Mouse (Mus musculus) retina, postnatal 7 days (tissue): ENCODE data around the gene Frmd4a.
A peak's percentile ranks its signal among the peaks of the same experiment; 100 is the strongest.

Experiments used
- DNase-seq: peaks from one replicate; pipeline ENCODE4 v3.0.0-alpha.2; 2012; ENCODE audit warnings: low read depth, low spot score

Gene Frmd4a

DNA sequence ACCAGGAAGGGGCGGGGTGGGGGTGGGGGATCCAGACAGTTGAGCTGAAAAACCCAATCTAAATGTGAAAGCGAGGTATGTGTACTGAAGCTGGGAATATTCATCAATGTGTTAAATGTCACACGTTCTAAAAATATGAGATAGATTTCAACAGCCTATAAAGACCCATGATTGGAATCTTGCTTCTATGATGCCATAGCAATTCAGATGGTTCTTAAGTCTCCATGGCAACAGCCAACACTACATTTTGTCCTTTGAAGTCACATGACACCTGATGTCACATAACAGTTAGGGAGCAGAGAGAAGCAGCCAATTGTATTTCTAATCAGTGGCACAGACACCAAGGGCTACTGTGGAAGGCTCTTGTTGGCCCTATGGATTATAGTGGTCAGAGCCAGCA, 120.0 kb downstream of the Frmd4a start:
- DNase-seq = no peak

DNA sequence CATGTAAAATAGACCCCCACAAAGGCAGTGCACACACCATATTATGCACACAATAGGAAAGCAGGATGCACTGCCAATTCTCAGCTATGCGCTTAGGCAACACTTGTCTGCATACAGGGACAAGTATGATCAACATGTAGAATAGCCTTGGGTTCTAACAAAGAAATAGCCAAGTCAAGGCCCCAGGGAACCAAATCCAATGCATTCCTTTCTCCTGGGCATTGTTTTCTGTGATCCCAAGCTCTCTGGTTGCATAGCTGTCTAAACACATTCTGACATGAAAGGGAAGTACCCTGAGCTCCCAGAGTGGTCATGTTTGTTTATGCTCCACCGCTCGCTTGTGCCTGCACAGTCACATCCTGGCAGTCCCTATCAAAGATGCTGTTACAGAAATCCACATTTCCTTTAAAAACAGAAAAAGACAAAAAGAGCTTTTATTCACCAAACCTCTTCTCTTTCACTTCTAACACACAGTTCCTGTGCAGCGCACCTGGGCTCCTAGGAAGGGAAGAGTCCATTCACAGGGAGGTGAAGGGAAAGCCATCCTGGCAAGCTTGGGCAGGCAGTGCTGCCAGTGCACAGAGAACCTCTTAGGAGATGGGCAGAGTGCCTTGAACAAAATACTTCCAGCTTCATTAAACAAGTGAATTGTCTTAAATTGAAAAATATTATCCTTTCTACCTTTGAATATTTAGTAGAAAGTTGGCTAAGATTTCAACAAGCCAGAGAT, 124.9 kb downstream of the Frmd4a start:
- no peak for DNase-seq

DNA sequence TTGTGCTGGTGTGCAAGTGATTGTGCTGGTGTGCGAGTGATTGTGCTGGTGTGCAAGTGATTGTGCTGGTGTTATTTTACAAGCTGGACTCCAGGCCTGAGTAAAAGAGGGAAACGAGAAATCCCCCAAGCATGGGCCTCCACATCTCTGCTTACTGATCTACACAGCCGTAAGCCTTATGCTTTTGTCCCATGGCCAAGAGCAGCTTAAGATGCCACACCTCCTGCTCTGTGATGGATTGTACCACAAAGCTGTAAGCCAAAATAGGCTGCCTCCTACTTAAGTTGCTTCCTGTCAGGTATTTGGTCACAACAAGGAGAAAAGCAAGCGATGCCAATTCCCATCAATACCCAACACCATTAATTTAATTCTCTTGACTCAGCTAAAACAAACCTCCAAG, 126.9 kb downstream of the Frmd4a start:
- DNase-seq = no peak

DNA sequence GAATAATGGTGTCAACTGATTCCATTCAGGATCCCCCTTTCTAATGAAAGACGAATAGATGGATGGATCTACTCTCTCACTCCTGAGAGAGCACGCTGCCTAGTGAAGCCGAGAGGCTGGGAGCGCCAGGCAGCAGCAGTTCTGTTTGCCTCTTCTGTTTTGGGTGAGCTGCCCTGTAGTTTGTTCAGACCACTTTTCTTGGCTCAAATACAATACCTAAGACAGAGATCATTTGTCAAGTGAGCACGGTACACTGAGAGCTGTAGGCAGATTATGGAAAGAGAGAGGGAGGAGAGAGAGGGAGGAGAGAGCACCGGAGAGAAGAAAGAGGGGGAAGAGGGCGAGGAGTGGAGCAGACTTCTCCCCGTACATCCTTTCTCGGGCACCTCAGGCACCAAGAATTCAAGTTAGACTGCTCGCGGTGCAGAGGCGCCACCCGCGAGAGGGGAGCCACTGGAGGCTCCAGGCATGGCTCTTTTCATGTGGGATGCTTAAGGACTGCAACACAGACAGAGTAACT, 135.1 kb downstream of the Frmd4a start:
- no peak for DNase-seq

DNA sequence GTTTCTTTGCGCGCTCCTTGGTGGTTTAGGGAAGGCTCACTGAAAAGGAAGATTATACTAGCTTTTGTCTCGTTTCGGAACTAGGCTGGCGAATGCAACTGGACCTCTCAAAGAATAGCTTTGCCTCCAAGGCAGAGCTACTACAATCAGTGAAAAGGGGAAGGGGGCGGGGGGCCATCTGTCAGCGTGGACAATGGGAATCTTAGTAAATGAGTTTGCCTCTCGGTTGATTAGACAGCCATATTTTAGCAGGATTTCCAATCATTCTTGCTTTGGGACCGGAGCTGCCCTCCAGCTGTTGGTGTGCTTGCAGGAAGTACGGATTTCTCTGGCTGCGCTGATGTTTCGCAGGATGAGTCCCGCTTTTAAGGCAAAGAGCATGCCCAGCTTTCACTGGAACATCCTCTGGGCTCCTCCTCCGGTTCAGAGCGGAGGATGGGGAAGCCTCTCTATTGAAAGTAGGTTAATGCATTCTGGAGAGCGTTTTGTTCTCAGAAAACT, 135.7 kb downstream of the Frmd4a start:
- peak; percentile 32 for DNase-seq

DNA sequence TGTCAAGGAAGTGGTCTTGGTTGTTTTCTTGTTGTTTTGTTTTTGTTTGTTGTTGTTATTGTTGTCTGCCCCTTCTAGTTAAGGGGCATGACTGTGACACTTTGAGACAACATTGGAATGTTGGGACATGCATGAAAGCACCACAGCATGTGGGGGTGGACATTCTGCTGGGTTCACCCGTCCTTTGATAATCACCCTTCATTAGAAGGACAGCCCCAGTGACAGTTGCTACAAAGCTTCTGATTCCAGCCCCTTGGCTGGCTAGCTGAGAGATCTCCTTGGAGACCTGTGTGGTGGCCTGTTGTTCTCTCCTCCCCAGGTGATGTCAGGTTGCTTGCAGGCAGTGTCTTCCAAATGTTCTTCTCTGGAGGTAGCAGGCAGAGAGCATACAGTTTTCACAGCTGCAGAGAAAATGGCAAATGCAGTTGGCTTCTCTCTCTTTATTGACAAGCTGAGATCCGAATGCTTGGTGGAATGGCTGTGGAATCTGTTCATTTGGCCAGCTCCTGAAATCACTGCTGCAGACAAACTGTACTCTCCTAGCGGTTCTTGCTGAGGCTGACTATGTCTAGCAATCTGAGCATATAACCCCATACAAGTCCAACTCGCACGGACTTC, 136.6 kb downstream of the Frmd4a start:
- DNase-seq = no peak

DNA sequence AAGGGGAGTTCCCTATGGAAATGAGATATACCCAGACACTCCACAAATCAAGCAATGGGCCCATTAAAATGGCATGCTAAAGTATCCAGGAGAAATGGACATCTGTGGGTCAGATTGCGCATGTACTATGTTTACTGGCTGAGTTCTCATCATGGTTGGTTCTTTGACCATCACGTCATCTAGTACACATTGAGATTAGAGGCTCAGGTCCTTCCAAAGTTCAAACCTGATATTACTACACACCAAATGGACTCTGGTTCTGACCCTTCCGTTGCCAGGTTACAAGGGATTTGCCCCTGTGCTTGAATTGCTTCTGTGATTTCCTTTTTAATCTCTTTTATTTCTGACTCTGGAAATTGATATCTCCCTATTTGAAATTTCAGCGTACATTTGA, 137.1 kb downstream of the Frmd4a start:
- no peak for DNase-seq

DNA sequence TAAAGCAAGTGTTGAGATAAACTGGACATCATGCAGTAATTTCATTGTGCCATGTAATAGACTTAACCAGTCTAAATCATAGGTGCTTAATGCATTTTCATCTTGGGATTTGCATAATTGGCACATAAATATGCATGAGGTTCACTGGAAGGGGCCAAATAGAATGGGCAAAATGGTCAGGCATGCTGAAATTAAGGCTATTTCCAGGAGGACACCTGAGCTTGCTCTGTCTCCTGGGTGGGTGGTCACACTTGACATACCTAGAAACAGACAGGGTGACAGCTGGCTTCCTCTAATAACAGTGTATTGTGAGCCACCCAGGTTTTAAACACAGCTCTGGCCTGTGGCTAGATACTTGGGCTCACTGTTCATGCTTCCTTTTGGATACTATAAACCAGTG, 137.9 kb downstream of the Frmd4a start:
- no peak for DNase-seq

DNA sequence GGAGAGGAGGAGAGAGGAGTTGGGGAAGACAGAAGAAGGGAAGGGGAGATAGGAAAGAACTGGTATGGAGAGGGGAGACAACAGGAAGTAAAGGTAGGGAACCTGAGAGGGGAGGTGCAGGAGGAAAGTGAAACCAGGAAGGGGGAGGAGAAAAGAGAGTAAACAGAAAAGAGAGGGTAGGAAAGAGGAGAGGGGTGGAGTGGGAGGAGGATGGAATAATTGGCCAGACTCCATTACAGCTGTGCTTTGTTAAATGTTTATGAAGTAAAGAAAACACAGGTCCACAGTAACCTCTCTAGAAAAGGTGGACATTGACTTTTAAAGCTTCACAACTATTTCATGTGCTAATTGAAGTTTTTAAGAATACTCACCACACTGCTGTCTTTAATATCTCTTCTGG, 139.0 kb downstream of the Frmd4a start:
- DNase-seq = no peak

DNA sequence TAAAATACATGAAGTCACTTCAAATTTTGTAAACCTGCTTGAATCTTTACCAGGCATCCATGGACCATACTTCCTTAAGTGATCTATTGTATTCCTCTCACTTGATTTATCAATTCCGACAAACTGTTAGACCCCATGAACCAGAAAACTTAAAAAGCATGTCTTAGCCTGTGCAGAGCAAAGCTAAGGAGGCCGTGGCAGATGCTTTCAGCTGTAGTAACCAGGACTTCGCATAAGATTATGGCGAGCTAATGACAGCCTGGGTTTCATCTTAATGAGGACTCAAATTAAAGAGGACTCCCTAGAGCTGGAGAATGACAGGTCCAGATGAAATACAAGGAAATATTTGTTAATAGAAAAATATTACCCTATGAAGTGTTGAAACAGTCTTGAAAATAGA, 139.9 kb downstream of the Frmd4a start:
- DNase-seq = no peak

DNA sequence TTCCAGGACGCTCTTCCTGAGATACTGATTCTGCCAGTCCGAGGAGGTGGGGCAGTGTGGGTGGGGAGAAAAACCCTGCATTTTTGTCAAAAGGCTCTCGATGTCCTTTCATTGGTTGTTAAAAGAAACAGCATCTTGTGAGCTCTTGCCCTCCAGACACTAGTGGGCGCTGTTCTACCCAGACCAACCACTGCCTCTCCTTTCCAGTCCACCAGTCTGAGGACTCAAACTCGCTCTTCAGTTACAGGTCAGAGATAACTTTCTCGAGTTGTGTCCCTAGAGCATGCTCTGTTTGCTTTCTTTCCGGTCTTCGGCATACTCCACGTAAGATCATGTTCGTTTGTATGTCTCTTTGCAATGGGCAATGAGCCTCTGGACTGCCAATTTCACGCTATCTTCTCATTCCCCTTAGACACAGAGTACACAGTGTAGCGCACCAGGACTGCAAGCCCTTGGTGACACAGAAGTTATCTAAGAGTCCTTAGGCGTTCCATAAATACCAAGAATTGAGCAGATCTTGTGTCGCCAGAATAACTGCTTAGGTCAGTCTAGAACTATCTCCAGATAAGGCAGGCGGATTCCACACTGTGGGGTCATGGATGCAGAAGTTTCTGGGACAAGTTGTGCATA, 142.2 kb downstream of the Frmd4a start:
- DNase-seq = no peak

DNA sequence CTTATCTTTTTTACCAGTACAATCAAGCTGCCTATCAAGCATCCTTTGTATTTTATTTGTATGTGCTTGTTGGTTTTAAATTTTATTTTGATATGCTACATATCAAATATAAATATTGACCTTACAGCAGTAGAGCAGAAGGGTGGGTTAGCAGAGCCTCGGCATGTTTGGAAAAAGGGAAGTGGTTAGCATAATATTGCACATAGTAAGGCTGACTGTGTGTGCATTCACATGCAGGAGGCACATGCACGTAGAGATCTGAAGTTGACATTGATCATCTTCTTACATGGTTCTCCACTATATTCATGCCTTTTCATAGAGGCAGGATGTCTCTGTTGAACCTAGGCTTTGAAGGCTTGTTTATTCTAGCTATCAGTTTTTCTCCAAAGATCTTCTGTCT, 148.7 kb downstream of the Frmd4a start:
- DNase-seq = no peak

DNA sequence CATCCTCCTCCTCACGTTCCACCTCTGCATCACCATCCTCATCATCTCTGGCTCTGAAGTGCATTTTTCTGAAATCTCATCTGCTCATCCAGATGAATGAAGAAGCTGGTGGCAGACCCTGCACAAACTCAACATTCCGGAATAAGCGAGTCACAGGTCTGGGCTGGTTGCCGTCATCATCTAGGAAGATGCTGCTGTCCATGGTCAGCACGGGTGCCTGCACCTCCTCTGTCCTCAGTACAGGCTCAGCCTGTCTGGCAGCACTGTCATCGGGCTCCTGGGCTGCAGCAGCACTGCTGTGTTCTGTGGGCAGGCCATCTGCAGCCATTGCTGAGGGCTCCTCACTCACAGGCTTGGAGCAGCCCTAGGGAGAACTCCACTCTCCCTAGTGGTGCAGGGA, 149.6 kb downstream of the Frmd4a start:
- no peak for DNase-seq

DNA sequence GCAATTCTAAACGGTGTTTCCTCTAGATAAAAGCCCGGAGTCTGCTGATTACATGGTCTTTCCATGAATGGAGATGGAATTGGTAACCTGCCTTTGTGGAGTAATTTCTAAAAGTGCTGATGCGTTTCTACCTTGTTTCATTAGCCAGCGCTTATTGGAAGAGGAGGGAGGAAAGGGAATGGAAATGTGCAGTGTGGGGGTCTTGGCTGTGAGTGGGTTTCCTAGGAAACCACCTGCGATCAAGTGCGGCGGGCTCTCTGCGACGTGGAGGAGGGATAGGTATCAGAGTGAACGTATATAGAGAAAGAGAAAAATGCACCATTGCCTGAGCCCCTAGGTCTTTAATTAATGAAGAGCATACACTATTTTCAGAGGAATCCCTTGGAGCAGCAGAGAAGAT, 152.2 kb downstream of the Frmd4a start:
- DNase-seq = no peak

DNA sequence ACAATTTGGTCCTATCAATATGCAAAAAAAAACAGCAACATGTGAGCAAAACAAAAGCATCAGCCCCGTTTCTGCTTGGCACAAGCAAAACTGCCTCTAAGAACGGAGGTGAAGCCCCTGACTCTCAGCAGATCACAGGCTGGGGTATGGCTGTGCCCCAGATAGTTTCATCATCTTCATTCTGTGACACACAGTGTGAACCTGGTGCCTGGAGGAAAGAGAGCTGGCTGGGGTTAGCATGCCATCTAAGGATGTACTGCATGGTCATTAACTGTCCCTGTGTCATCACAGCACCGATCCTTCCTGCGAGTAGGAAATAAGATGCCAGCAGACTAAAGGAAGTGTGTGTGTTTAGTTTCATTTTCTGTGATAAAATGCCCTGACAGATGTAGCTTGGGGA, 152.7 kb downstream of the Frmd4a start:
- DNase-seq = no peak

DNA sequence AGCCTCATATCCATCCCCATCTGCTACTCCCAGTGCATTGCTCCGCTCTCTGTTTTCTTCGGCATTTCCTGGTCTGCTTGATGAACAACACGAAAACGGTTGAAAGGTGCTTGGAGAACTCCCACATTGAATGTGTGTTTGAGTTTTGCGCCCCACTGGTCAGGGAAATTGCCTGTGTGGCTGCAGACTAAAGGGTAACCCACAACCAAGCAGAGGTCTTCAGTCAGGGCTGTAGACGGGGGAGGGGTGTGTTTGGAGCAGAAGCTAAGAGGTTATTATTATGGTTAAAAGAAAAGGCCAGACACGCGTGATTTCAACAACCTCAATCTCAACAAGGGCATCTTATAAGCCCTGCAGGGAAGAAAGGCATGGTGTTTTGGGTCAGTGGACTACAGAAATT, 167.5 kb downstream of the Frmd4a start:
- DNase-seq = no peak

DNA sequence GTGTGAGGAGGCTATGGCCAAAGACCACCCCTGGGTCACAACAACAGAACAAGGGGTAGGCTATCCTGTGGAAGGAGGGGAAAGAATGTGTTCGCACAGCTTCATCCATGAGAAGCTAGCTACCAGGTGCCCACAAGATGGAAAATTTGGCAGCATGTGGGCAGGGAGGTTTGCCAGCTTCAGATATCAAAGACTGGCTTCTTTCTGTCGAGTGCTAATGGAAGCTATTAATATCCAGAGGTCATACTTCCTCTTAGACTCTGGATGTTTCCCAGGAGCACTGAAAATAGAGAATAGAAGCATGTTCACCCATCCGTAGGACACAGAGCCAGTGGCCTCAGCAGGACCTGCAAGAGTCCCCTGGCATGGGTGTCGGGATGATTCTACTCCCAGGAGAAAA, 170.0 kb downstream of the Frmd4a start:
- DNase-seq = no peak

DNA sequence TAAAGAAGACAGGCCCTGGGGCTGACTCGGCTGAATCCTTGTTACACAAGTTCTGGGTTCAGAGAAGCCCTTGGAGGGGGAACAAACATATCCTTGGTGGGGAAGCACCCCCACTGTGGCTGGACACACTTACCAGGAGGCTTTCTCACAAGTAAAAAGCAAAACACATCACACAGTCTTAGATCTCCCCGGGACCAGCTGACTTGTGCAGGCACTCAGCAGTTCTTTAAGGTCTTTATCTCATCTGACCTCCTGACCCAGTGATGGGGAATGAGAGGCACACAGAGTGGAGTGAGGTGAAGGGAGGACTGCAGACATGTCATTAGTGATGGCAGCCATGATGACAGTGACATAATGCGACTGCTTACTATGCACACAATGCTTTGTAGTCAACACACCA, 170.8 kb downstream of the Frmd4a start:
- DNase-seq = no peak

DNA sequence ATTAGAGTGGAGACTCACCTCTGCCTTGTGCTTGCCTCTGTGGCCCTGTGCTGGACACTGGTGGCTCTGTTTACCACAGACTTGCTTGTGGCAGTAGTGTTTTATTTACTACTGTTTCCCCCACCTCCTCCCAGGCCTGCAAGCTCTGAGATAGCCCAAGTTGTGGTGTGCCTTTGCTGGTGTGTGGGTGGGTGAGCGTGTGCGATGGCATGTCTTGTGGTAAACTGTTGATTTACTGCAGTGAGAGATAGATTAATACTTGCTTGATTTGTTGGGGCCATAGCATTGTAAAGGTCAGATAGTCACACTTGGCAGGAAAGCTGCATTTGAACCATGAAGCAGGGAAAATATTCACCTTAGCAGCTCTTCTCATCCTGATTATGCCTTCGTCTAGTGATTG, 172.8 kb downstream of the Frmd4a start:
- DNase-seq = no peak

DNA sequence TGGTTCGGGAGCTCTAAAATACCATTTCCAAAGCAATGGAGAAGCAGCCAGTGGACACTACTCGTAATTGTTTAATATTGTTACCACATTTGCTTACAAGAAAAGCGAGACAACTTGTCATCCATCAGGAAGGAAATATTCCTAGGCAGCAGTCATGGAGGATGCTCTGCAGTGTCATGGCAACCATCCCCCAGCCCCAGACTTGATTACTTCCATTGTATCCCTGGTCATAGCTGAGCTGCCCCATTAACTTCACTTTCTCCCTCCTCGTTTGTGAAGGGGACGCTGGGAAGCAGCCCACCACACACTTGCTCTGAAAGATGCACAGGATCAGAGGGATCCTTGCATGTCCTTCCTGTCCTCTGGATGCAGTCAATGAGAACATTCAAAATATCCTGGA, 173.5 kb downstream of the Frmd4a start:
- no peak for DNase-seq

DNA sequence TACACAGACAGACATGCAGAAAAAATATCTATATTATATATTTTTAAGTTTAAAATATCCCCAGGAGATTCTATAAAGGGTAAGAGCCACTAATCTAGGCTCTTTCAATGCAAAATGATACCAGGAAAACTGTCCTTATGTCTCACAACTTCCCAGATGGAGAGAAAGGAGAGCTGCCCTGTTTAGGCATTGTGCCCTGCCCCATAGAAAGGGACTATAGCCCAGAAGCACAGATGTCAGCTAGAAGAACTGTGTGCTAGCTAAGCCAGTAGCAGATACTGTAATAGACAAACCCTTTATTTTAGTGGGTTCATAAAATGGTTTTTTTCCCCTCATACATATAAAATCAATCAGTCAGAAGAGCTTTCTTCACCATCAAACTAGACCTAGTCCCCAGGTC, 175.7 kb downstream of the Frmd4a start:
- no peak for DNase-seq

DNA sequence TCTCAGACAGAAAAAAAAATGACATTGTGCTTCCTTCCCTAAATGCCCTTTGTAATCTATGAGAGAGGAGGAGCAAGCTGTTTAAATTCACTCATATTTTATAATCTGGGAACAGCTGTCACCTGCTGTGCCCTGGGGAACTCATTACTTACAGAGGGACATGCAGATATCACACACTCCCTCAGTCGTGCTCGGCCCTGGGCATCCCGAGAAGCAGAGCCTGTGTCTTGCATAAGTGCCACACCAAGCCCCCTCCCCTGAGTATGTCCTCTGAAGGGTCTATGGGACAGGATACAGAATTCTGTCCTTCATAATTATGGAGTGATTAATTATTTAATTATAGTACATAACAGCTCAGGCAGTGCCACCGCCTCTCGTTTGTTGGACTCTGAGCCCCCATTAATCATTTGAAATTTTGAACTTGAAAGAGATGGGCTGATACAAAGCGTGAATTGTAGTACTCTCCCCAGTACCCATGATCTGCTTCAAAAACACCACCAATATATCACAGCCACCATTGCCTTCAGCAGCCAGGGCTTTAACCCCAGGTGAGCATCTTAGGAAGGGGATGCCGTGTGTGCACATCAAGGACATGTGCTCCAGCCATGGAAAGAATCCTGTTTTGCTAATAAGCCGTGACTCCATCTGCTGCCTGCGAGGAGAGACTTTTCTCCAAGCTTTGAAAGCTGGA, 177.0 kb downstream of the Frmd4a start:
- DNase-seq = no peak
